Mouse (Mus musculus): ENCODE measurements around the gene Tbc1d10b. TPM values are rescaled to one million over a fixed set of nuclear protein-coding genes. Genes with fewer than 3 reads are reported as not detected.

The Tbc1d10b gene
- total and polyA plus RNA-seq, 2 experiments = 5.3 to 9.5 TPM

GRCm38 (mm10) chr7:127153477-127153876 is 54.8 kb downstream of the Tbc1d10b start:
- no peak for TF ChIP-seq POLR2A (IDR thresholded peaks at IDR 0.05; ENCODE audit: extremely low read depth, insufficient read depth, low read length)
- no peak for TF ChIP-seq CTCF (IDR thresholded peaks at IDR 0.05; ENCODE audit: low read depth, low read length)
- Histone ChIP-seq H3K27ac (replicated peaks; ENCODE audit: insufficient read depth, low read depth, low read length) (no peak overlapping the region), H3K4me3 (ENCODE audit: insufficient read depth, low read depth, low read length) (no peak overlapping the region), H3K79me2 (ENCODE audit: control insufficient read depth, insufficient read depth, low read length) (no peaks in the 10 kb centered on the region), H3K9ac (ENCODE audit: low read depth, low read length) (no peak overlapping the region), H3K27me3 (ENCODE audit: control insufficient read depth, insufficient read depth, low read length) (no peaks in the 10 kb centered on the region), H3K4me1 (ENCODE audit: control insufficient read depth, insufficient read depth, low read length) (no peaks in the 10 kb centered on the region), H3K36me3 (ENCODE audit: control insufficient read depth, insufficient read depth, low read length) (no peaks in the 10 kb centered on the region)
- 60% methylated on average over 3 of the region's 3 CpGs for WGBS
- DNase-seq (ENCODE audit: extremely low read depth, low read depth, low spot score) = no peak

- H3K36me3 ChIP-seq (ENCODE audit: control insufficient read depth, insufficient read depth, low read length) = no peaks in the 10 kb centered on the region
- no peak overlapping the region for H3K4me3 ChIP-seq (ENCODE audit: insufficient read depth, low read depth, low read length)
- no peaks in the 10 kb centered on the region for H3K79me2 ChIP-seq (ENCODE audit: control insufficient read depth, insufficient read depth, low read length)
- no peaks in the 10 kb centered on the region for H3K27me3 ChIP-seq (ENCODE audit: control insufficient read depth, insufficient read depth, low read length)
- H3K9ac ChIP-seq (ENCODE audit: low read depth, low read length) = no peak overlapping the region
- 0 out of 2 replicates have a peak, but pooled peaks cover 2% of the 10 kb centered on the region for H3K4me1 ChIP-seq (ENCODE audit: control insufficient read depth, insufficient read depth, low read length)
- no peak overlapping the region for H3K27ac ChIP-seq (replicated peaks; ENCODE audit: insufficient read depth, low read depth, low read length)
- TF ChIP-seq CTCF (IDR thresholded peaks at IDR 0.05; ENCODE audit: low read depth, low read length) = no peak
- TF ChIP-seq POLR2A (IDR thresholded peaks at IDR 0.05; ENCODE audit: extremely low read depth, insufficient read depth, low read length) = no peak
- 96% methylated on average over 6 of the region's 6 CpGs for WGBS
- no peak for DNase-seq (ENCODE audit: extremely low read depth, low read depth, low spot score)
These were observed 55.8 kb downstream of the Tbc1d10b start for GRCm38 (mm10) chr7:127152464-127152863.

- Histone ChIP-seq H3K9ac (ENCODE audit: low read depth, low read length) (no peak overlapping the region), H3K4me3 (ENCODE audit: insufficient read depth, low read depth, low read length) (no peak overlapping the region), H3K79me2 (ENCODE audit: control insufficient read depth, insufficient read depth, low read length) (no peaks in the 10 kb centered on the region), H3K27me3 (ENCODE audit: control insufficient read depth, insufficient read depth, low read length) (no peaks in the 10 kb centered on the region), H3K4me1 (ENCODE audit: control insufficient read depth, insufficient read depth, low read length) (0 out of 2 replicates have a peak, but pooled peaks cover 2% of the 10 kb centered on the region), H3K36me3 (ENCODE audit: control insufficient read depth, insufficient read depth, low read length) (no peaks in the 10 kb centered on the region), H3K27ac (replicated peaks; ENCODE audit: insufficient read depth, low read depth, low read length) (no peak overlapping the region)
- 22% methylated on average over 3 of the region's 3 CpGs for WGBS
- peak; percentile 88 for DNase-seq (ENCODE audit: extremely low read depth, low read depth, low spot score)
- no peak for TF ChIP-seq POLR2A (IDR thresholded peaks at IDR 0.05; ENCODE audit: extremely low read depth, insufficient read depth, low read length)
- TF ChIP-seq CTCF (IDR thresholded peaks at IDR 0.05; ENCODE audit: low read depth, low read length) = no peak
These were observed 60.4 kb downstream of the Tbc1d10b start for GRCm38 (mm10) chr7:127147901-127148300.

Other genes with a start within 250 kb of the Tbc1d10b start
- gene Cdipt, start 232.6 kb downstream of the Tbc1d10b start, total RNA-seq (2014; rRNA removed) = 41.2 and 42.8 TPM in 2 replicates
- gene Cdipt, start 232.6 kb downstream of the Tbc1d10b start, polyA plus RNA-seq (2012; rRNA removed) = 137 and 141 TPM in 2 replicates
- 0.09 TPM in 1 of 2 replicates, not detected in the other for gene Cdiptos, start 232.4 kb downstream of the Tbc1d10b start, total RNA-seq (2014; rRNA removed)
- gene Cdiptos, start 232.4 kb downstream of the Tbc1d10b start, polyA plus RNA-seq (2012; rRNA removed) = 0.20 and 0.23 TPM in 2 replicates
- 23.4 and 28.5 TPM in 2 replicates for gene Mvp, start 193.8 kb downstream of the Tbc1d10b start, total RNA-seq (2014; rRNA removed)
- 26.3 and 39.4 TPM in 2 replicates for gene Mvp, start 193.8 kb downstream of the Tbc1d10b start, polyA plus RNA-seq (2012; rRNA removed)
- gene Pagr1b, start 192.0 kb downstream of the Tbc1d10b start, total RNA-seq (2014; rRNA removed) = 0.74 TPM in 1 of 2 replicates, not detected in the other
- 0.49 TPM in 1 of 2 replicates, not detected in the other for gene Pagr1b, start 192.0 kb downstream of the Tbc1d10b start, polyA plus RNA-seq (2012; rRNA removed)
- 4.9 and 6.7 TPM in 2 replicates for gene Pagr1a, start 191.1 kb downstream of the Tbc1d10b start, total RNA-seq (2014; rRNA removed)
- 2.6 and 4.2 TPM in 2 replicates for gene Pagr1a, start 191.1 kb downstream of the Tbc1d10b start, polyA plus RNA-seq (2012; rRNA removed)
- gene Gm42742, start 187.4 kb downstream of the Tbc1d10b start, total RNA-seq (2014; rRNA removed) = 9.5 and 10.7 TPM in 2 replicates
- 11.2 and 12.7 TPM in 2 replicates for gene Gm42742, start 187.4 kb downstream of the Tbc1d10b start, polyA plus RNA-seq (2012; rRNA removed)
- gene Prrt2, start 187.3 kb downstream of the Tbc1d10b start, total RNA-seq (2014; rRNA removed) = not detected in 2 replicates
- 0.75 TPM in 1 of 2 replicates, not detected in the other for gene Prrt2, start 187.3 kb downstream of the Tbc1d10b start, polyA plus RNA-seq (2012; rRNA removed)
- gene Maz, start 181.4 kb downstream of the Tbc1d10b start, total RNA-seq (2014; rRNA removed) = 8.9 and 16.4 TPM in 2 replicates
- 74.6 and 81.9 TPM in 2 replicates for gene Maz, start 181.4 kb downstream of the Tbc1d10b start, polyA plus RNA-seq (2012; rRNA removed)
- gene Kif22, start 166.0 kb downstream of the Tbc1d10b start, total RNA-seq (2014; rRNA removed) = 0.37 and 1.3 TPM in 2 replicates
- gene Kif22, start 166.0 kb downstream of the Tbc1d10b start, polyA plus RNA-seq (2012; rRNA removed) = 0.44 and 0.75 TPM in 2 replicates
- 11.2 and 47.8 TPM in 2 replicates for gene Zg16, start 121.1 kb downstream of the Tbc1d10b start, total RNA-seq (2014; rRNA removed)
- gene Zg16, start 121.1 kb downstream of the Tbc1d10b start, polyA plus RNA-seq (2012; rRNA removed) = 1.2 and 2.3 TPM in 2 replicates
- gene AI467606, start 117.1 kb downstream of the Tbc1d10b start, total RNA-seq (2014; rRNA removed) = 0.28 and 0.34 TPM in 2 replicates
- 1.2 and 1.3 TPM in 2 replicates for gene AI467606, start 117.1 kb downstream of the Tbc1d10b start, polyA plus RNA-seq (2012; rRNA removed)
- gene Qprt, start 86.2 kb downstream of the Tbc1d10b start, total RNA-seq (2014; rRNA removed) = 116 and 129 TPM in 2 replicates
- 196 and 210 TPM in 2 replicates for gene Qprt, start 86.2 kb downstream of the Tbc1d10b start, polyA plus RNA-seq (2012; rRNA removed)
- gene Spn, start 70.6 kb downstream of the Tbc1d10b start, total RNA-seq (2014; rRNA removed) = 0.27 and 0.28 TPM in 2 replicates
- 0.54 and 0.88 TPM in 2 replicates for gene Spn, start 70.6 kb downstream of the Tbc1d10b start, polyA plus RNA-seq (2012; rRNA removed)
- gene Cd2bp2, start 12.4 kb downstream of the Tbc1d10b start, total RNA-seq (2014; rRNA removed) = 12.4 and 12.6 TPM in 2 replicates
- 10.1 and 11.8 TPM in 2 replicates for gene Cd2bp2, start 12.4 kb downstream of the Tbc1d10b start, polyA plus RNA-seq (2012; rRNA removed)
- gene Mylpf, start 422 bp upstream of the Tbc1d10b start, total RNA-seq (2014; rRNA removed) = 1.5 and 8.6 TPM in 2 replicates
- gene Mylpf, start 422 bp upstream of the Tbc1d10b start, polyA plus RNA-seq (2012; rRNA removed) = 0.71 and 0.93 TPM in 2 replicates
- gene Zfp553, start 24.6 kb upstream of the Tbc1d10b start, total RNA-seq (2014; rRNA removed) = 2.3 and 2.9 TPM in 2 replicates
- gene Zfp553, start 24.6 kb upstream of the Tbc1d10b start, polyA plus RNA-seq (2012; rRNA removed) = 3.5 and 4.5 TPM in 2 replicates
- gene Sept1, start 24.7 kb upstream of the Tbc1d10b start, total RNA-seq (2014; rRNA removed) = 1.4 and 1.5 TPM in 2 replicates
- 3.5 and 4.0 TPM in 2 replicates for gene Sept1, start 24.7 kb upstream of the Tbc1d10b start, polyA plus RNA-seq (2012; rRNA removed)
- 19.6 and 30.1 TPM in 2 replicates for gene Zfp771, start 35.8 kb upstream of the Tbc1d10b start, total RNA-seq (2014; rRNA removed)
- 52.8 and 57.7 TPM in 2 replicates for gene Zfp771, start 35.8 kb upstream of the Tbc1d10b start, polyA plus RNA-seq (2012; rRNA removed)
- 61.5 and 70.2 TPM in 2 replicates for gene Dctpp1, start 52.2 kb upstream of the Tbc1d10b start, total RNA-seq (2014; rRNA removed)
- 70.7 and 73.4 TPM in 2 replicates for gene Dctpp1, start 52.2 kb upstream of the Tbc1d10b start, polyA plus RNA-seq (2012; rRNA removed)
- gene Sephs2, start 65.6 kb upstream of the Tbc1d10b start, total RNA-seq (2014; rRNA removed) = 939 and 948 TPM in 2 replicates
- 388 and 524 TPM in 2 replicates for gene Sephs2, start 65.6 kb upstream of the Tbc1d10b start, polyA plus RNA-seq (2012; rRNA removed)
- 4.3 and 5.2 TPM in 2 replicates for gene Itgal, start 87.8 kb upstream of the Tbc1d10b start, total RNA-seq (2014; rRNA removed)
- 3.9 and 6.8 TPM in 2 replicates for gene Itgal, start 87.8 kb upstream of the Tbc1d10b start, polyA plus RNA-seq (2012; rRNA removed)
- 7.7 and 9.5 TPM in 2 replicates for gene Zfp768, start 137.1 kb upstream of the Tbc1d10b start, total RNA-seq (2014; rRNA removed)
- gene Zfp768, start 137.1 kb upstream of the Tbc1d10b start, polyA plus RNA-seq (2012; rRNA removed) = 21.2 and 28.0 TPM in 2 replicates
- 3.6 and 3.7 TPM in 2 replicates for gene Zfp747, start 167.6 kb upstream of the Tbc1d10b start, total RNA-seq (2014; rRNA removed)
- 3.0 and 4.0 TPM in 2 replicates for gene Zfp747, start 167.6 kb upstream of the Tbc1d10b start, polyA plus RNA-seq (2012; rRNA removed)
- gene 9130019O22Rik, start 178.7 kb upstream of the Tbc1d10b start, total RNA-seq (2014; rRNA removed) = 2.0 and 2.3 TPM in 2 replicates
- 1.6 and 2.0 TPM in 2 replicates for gene 9130019O22Rik, start 178.7 kb upstream of the Tbc1d10b start, polyA plus RNA-seq (2012; rRNA removed)
- 4.9 and 5.8 TPM in 2 replicates for gene E430018J23Rik, start 185.2 kb upstream of the Tbc1d10b start, total RNA-seq (2014; rRNA removed)
- gene E430018J23Rik, start 185.2 kb upstream of the Tbc1d10b start, polyA plus RNA-seq (2012; rRNA removed) = 5.4 and 7.7 TPM in 2 replicates
- 1.8 and 2.5 TPM in 2 replicates for gene Zfp764, start 198.4 kb upstream of the Tbc1d10b start, total RNA-seq (2014; rRNA removed)
- gene Zfp764, start 198.4 kb upstream of the Tbc1d10b start, polyA plus RNA-seq (2012; rRNA removed) = 1.3 and 1.8 TPM in 2 replicates
- 2.9 and 3.0 TPM in 2 replicates for gene Zfp688, start 213.6 kb upstream of the Tbc1d10b start, total RNA-seq (2014; rRNA removed)
- gene Zfp688, start 213.6 kb upstream of the Tbc1d10b start, polyA plus RNA-seq (2012; rRNA removed) = 8.5 and 9.4 TPM in 2 replicates
- 0.47 and 0.74 TPM in 2 replicates for gene Zfp689, start 240.7 kb upstream of the Tbc1d10b start, total RNA-seq (2014; rRNA removed)
- 0.92 and 1.9 TPM in 2 replicates for gene Zfp689, start 240.7 kb upstream of the Tbc1d10b start, polyA plus RNA-seq (2012; rRNA removed)

All from liver, adult 2 months (tissue).